25 mouse cellular contexts compared by ENCODE assay signal in the genomic region with DNA sequence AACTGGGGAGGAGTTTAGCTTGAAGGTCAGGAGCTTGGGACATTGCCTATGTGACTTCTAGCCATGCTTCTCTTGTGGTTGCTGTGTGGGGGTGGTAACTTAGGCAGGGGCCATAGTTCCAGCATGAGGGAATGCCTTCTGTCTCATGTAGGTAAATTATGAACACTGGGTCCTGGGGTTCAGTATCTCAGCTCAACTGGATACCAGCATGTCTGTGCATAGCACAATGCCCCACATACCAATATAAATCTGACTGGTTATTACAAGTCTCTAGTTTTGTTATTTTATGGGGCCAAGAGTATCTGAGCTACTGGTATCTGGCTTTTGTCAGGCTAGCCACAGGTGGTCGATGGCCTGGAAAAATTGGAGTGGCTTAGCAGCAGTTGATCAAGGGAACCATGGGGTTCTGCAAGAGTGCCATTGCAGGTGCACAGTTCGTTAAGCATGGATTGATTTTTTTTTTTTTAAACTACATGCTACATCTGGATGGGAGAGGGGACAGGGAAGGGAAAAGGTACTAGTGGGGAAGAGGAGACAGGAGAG. TPM values are rescaled to one million over a fixed set of nuclear protein-coding genes. Genes with fewer than 3 reads are reported as not detected.
"Had no signal": no experiment of that assay in that cellular context is flagged by ENCODE, and none has a peak within 500 bp of the region (broad histone marks: within the 10 kb centered on the region; RNA-seq: fewer than 3 reads in every experiment).

No protein-coding gene starts in this region.

- H3K9me3 ChIP-seq: limb, embryonic 10.5 days; limb, embryonic 13.5 days; liver, embryonic 12.5 days; liver, embryonic 15.5 days; lung, embryonic 15.5 days; midbrain, embryonic 12.5 days; midbrain, embryonic 15.5 days; neural tube, embryonic 12.5 days; neural tube, embryonic 15.5 days had no signal

- H3K4me3 ChIP-seq: limb, embryonic 10.5 days; limb, embryonic 13.5 days; liver, embryonic 12.5 days; liver, embryonic 15.5 days; lung, embryonic 15.5 days; midbrain, embryonic 12.5 days; midbrain, embryonic 15.5 days; neural tube, embryonic 12.5 days; neural tube, embryonic 15.5 days had no signal

- H3K36me3 ChIP-seq: limb, embryonic 10.5 days; limb, embryonic 13.5 days; liver, embryonic 12.5 days; liver, embryonic 15.5 days; lung, embryonic 15.5 days; midbrain, embryonic 12.5 days; midbrain, embryonic 15.5 days; neural tube, embryonic 12.5 days; neural tube, embryonic 15.5 days had no signal

- H3K9ac ChIP-seq: limb, embryonic 13.5 days; liver, embryonic 12.5 days; liver, embryonic 15.5 days; lung, embryonic 15.5 days; midbrain, embryonic 12.5 days; midbrain, embryonic 15.5 days; neural tube, embryonic 12.5 days; neural tube, embryonic 15.5 days had no signal

- H3K4me2 ChIP-seq: limb, embryonic 13.5 days; liver, embryonic 12.5 days; liver, embryonic 15.5 days; lung, embryonic 15.5 days; midbrain, embryonic 12.5 days; midbrain, embryonic 15.5 days; neural tube, embryonic 12.5 days; neural tube, embryonic 15.5 days had no signal

- H3K4me1 ChIP-seq: limb, embryonic 10.5 days; limb, embryonic 13.5 days; liver, embryonic 12.5 days; liver, embryonic 15.5 days; lung, embryonic 15.5 days; midbrain, embryonic 12.5 days; midbrain, embryonic 15.5 days; neural tube, embryonic 12.5 days; neural tube, embryonic 15.5 days had no signal

- H3K27ac ChIP-seq: limb, embryonic 10.5 days; limb, embryonic 13.5 days; liver, embryonic 12.5 days; liver, embryonic 15.5 days; lung, embryonic 15.5 days; midbrain, embryonic 12.5 days; midbrain, embryonic 15.5 days; neural tube, embryonic 12.5 days; neural tube, embryonic 15.5 days; stomach, postnatal 0 days had no signal

- H3K27me3 ChIP-seq: limb, embryonic 13.5 days; liver, embryonic 12.5 days; liver, embryonic 15.5 days; lung, embryonic 15.5 days; midbrain, embryonic 12.5 days; midbrain, embryonic 15.5 days; neural tube, embryonic 12.5 days; neural tube, embryonic 15.5 days had no signal

- DNase-seq: kidney, adult 9 months; kidney, postnatal 36 days; liver; lung, adult 18-20 months; lung, postnatal 10 days; lung, postnatal 36 days; right cerebral cortex, adult 18-20 months; right cerebral cortex, postnatal 14 days; right cerebral cortex, postnatal 4 days; thymus, adult 2 months; thymus, postnatal 14 days; thymus, postnatal 4 days had no signal

- ATAC-seq: liver, embryonic 12.5 days; midbrain, embryonic 15.5 days had no signal

RNA-seq across cellular contexts. Expression of a gene that starts 56.1 kb away (rescaled TPM):
- total RNA-seq: layer of hippocampus, postnatal 14 days; left cerebral cortex, postnatal 14 days; megakaryocyte-erythroid progenitor cell, adult 5-6 weeks had no signal
- polyA plus RNA-seq: limb, embryonic 10.5 days; limb, embryonic 13.5 days; lung, embryonic 15.5 days; midbrain, embryonic 12.5 days; midbrain, embryonic 15.5 days; neural tube, embryonic 12.5 days; neural tube, embryonic 15.5 days had no signal
